Mouse (Mus musculus) cerebellum, adult 11-12 months (tissue): Measurements from ENCODE around the gene Psmd10.

Source experiments
- DNase-seq: peaks from one replicate; pipeline ENCODE4 v3.0.0; 2022

The Psmd10 gene

GRCm38 (mm10) chrX:140956272-140956940 is at the start of gene Psmd10, which contains the start of gene Atg4a:
Psmd10 (minus strand) TSS chrX:140956728.
Atg4a (plus strand) TSS chrX:140956907.
- peak; percentile 94 for DNase-seq

GRCm38 (mm10) chrX:140998885-140999284 is 42.4 kb upstream of the Psmd10 start:
- no peak for DNase-seq

GRCm38 (mm10) chrX:140997912-140998545 is 41.5 kb upstream of the Psmd10 start:
- no peak for DNase-seq

- no peak for DNase-seq
These were observed 40.5 kb upstream of the Psmd10 start for GRCm38 (mm10) chrX:140996909-140997516.

GRCm38 (mm10) chrX:140985256-140985655 is 28.7 kb upstream of the Psmd10 start:
- no peak for DNase-seq

- no peak for DNase-seq
These were observed 28.3 kb upstream of the Psmd10 start for GRCm38 (mm10) chrX:140984795-140985194.

GRCm38 (mm10) chrX:140983206-140983960 is 26.9 kb upstream of the Psmd10 start:
- no peak for DNase-seq

- DNase-seq: no peak
These were observed 23.6 kb upstream of the Psmd10 start for GRCm38 (mm10) chrX:140980163-140980562.

- no peak for DNase-seq
These were observed 23.0 kb upstream of the Psmd10 start for GRCm38 (mm10) chrX:140979546-140979945.

- DNase-seq: no peak
These were observed 22.4 kb upstream of the Psmd10 start for GRCm38 (mm10) chrX:140978943-140979342.

GRCm38 (mm10) chrX:140956959-140957358 is 431 bp upstream of the Psmd10 start:
- no peak for DNase-seq

- no peak for DNase-seq
These were observed 2.9 kb downstream of the Psmd10 start for GRCm38 (mm10) chrX:140953618-140954017.

- no peak for DNase-seq
These were observed 20.3 kb downstream of the Psmd10 start for GRCm38 (mm10) chrX:140936271-140936670.

GRCm38 (mm10) chrX:140933263-140933662 is 23.3 kb downstream of the Psmd10 start:
- no peak for DNase-seq

- no peak for DNase-seq
These were observed 24.5 kb downstream of the Psmd10 start for GRCm38 (mm10) chrX:140932066-140932465.

GRCm38 (mm10) chrX:140921321-140921720 is 35.2 kb downstream of the Psmd10 start:
- no peak for DNase-seq

GRCm38 (mm10) chrX:140907360-140907759 is 49.2 kb downstream of the Psmd10 start, which contains the start of gene Vsig1:
Vsig1 (plus strand) TSS chrX:140907608.
- no peak for DNase-seq

- DNase-seq: no peak
These were observed 53.0 kb downstream of the Psmd10 start for GRCm38 (mm10) chrX:140903487-140903886.
